Mouse (Mus musculus): ENCODE results near the gene Gp1ba.

Gene Gp1ba

DNA sequence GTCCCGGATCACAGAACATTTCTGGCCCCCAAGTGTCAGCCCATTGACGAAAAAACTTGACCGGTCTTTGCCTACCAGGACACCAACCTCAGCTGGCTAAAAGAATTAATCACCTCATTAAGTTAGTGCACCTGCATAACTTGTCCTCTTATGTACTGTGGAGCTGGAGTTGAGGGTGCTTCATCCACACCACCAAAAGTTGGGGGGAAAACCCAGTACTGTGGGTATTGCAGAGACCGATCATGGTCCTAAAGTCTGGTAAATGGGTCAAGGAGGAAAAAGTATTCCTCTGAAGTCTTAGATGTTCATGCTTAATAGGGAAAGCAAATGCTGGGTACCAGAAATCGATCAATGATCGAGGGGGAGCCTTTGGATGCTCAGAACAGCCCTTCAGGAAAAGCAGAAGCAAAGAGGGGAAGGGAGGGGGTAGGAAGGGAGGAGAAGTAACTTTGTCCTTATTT lies 14.0 kb downstream of the Gp1ba start:
- DNase-seq (ENCODE audit: low read depth, low spot score) = no peak

DNA sequence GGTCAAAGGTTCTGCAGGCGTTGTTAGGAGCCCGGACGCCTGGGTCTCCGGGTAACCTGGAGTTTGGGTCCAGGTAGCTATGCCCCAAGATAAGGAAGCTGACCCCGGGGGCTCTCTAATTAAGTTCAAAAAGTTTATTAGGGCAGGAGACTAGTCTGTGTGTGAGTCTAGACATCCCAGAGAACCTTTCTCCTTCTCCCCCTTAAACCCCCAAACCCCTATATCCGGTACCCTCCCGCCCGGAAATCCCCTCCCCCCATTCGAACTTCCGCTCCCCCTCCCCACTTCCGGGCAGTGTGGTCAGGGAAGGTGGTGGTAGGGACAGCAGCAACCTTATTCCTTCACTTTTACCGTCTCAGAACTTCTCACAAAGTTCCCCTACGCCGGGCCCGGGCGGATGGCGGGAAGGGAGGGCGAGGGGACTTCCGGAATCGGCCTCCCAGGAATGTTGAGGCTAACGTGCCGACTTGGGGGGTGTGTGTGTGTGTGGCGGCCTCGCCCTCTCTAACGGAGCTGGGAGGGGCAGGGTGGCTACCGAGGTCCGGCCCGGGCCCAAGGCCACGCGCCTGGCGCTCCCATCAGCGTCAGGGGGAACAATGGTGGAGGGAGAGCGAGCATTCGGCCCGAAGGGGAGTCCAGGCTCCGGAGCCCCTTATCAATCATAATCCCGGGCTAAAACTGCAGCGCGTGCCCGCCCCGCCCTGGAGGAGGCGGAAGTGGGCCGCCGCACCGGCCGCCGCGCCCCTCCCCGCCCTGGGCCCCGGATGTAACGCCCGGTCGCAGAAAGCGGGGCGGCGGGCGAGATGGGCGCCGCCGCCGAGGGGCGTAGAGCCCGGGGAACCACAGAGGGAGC lies 14.6 kb downstream of the Gp1ba start:
- DNase-seq (ENCODE audit: low read depth, low spot score) = peak; percentile 42

DNA sequence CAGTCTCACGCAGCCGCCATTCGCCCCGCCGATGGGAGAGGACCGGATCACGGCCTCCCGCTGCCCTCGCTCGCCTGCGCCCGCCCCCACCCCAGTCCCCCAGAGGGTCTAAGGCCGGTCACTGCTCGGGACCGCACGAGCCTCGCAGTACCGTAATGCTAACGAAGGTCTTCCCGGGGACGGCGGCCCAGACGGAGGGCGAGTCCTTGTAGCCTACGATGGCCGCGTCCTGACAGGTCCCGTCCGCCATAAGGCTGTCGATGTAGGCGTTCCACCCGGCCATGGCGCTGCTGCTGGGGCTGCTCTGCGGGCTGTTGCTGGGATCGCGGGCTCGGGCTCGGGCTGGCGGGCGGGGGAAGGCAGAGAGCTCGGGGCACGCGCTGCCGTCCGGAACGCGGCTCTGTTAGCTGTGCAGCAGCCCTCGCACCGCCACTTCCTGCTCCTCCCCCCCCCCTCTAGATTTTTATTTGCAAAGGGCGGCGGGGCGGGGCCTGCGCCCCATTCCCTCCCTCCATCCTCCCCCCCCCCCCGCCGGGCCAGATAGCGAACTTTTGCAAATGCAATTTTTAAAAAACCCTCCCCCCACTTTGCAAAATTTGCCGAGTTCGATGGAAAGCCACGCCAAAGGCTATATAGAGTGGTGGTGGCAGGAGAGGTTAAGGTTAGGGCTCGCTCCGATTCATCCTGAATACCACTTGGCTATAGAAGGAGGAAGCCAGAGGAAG lies 15.4 kb downstream of the Gp1ba start, which contains the start of gene Pfn1:
Pfn1 (minus strand) TSS at position 447 of the 725 bp plus-strand sequence.
- DNase-seq (ENCODE audit: low read depth, low spot score) = peak; percentile 43

DNA sequence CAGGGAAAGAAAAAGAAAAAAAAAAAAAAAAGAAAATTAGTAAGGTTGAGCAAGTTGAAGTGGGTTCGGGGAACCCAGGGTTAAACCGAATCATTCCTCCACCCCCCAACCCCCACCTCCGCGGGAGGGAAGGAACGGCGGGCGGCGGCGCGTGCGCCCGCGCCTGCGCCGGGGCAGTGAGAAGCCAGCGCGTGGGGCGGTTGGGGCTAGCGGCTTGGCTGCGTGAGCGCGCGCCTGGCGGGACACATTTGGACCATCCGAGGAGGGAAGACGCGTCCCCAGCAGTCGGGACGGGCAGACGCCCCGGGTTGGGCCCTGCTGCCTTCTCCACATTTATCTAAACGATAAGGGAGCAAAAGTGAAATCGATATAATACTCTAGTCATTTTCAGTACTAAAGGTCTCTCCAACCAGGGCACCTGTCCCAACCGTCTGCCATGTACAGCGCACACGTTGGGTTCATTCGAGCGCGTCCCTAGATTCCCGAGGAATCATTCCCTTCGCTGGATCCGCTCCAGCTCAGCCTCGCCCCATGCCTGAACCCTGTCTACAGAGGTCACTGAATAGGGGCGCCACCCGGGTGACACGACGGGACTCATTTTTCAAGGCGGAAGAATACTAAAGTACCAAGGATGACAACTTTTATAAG lies 16.1 kb downstream of the Gp1ba start:
- DNase-seq (ENCODE audit: low read depth, low spot score) = peak; percentile 61

DNA sequence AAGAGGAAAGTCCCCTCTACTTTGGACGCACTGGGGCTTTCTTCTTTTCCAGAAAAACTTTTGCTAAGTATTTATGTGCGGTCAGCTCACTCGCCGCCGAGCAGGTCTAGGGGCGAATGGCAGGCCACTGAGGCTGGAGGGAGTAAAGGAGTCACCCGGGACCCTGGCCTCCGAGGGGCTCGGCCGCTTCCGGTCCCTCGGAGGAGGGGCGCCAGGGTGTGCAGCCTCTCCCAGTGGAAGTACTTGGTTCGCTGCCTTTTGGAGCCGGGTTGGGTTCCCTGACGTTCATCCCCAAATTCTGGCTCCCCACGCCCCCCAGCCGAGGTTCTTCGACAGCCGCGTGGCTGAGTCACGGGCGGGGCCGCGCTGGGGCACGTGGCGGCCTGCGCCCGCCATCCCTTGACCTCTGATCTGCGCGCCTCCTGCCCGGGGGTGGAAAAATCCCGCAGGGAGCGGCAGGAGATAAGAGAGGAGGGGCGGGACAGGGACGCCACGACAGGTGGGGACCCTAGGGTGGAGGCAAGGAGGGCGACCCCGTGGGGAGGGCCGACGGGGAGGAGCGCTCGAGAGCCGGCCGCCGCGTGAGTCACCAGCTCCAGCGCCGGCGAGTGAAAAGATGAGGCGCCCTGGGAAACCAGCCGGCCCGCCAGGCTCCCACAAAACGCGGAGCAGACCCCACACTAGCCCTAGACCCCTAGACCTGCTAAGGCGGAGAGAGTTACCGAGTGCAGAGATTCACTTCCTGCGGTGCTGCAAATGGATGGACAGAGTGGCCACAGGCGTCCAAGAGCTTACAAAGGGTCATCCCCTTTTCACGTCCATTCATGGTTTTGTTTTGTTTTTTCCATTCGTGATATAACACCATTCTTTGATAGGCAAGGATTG lies 16.9 kb downstream of the Gp1ba start:
- peak; percentile 57 for DNase-seq (ENCODE audit: low read depth, low spot score)

DNA sequence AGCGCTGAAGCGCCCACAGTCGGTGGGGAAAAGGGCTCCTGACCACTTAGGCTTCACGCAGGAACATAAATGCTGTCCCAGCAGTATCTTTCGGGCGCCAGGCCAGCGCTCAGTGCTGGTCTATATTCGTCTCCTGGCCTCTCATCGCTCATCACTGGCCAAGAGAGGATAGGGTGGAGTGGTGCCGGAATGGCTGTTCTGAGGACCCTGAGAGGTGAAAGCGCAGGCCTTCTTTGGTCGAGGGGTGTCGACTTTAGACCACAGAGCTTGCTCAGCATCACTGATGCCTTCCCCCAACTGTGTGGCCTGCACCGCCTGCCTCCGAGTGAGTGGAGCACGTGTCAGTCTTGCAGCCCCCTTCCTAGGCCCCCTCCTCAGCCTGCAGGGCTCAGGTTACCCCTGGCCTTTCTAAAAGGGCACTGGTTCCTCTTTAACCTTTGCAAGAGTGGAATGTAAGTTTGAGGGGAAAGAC lies 17.6 kb downstream of the Gp1ba start:
- DNase-seq (ENCODE audit: low read depth, low spot score) = no peak

DNA sequence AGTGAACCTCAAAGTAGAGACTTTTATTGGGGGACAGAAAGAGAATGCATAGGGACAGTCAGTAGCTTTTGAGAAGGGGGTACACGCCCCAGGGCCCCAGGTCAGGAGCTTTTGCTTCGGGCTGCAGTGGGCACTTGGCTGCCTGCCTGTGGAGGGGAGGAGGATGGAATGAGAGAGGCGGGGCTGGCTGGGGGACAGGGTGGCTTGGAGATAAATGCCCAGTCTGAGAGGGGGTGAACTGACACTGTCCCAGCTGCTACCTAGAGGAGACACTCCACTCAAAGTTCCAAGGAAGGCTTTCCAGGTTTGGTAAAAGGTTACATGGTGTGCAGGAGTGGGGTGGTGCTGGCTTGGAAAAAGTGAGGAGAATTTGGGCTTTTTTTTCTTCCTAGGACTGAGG lies 18.0 kb downstream of the Gp1ba start, which contains the start of gene Eno3:
Eno3 (plus strand) TSS at position 239 of the 400 bp plus-strand sequence.
- no peak for DNase-seq (ENCODE audit: low read depth, low spot score)

DNA sequence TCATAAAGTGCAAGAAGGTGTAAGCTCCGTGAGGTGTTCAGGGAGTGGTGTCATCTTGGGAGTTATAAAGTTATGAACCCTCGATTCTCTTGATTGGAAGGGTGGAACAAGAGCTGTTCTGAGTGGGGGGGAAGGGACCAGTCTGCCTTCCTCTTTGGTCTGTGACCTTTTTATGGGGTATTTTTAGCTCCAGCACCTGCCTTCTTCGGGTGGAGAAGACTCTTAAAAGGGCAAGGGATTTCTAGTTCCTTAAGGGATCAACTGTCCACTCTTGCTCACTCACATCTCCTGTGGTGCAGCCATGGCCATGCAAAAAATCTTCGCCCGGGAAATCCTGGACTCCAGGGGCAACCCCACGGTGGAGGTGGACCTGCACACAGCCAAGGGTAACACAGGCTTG lies 18.7 kb downstream of the Gp1ba start:
- no peak for DNase-seq (ENCODE audit: low read depth, low spot score)

DNA sequence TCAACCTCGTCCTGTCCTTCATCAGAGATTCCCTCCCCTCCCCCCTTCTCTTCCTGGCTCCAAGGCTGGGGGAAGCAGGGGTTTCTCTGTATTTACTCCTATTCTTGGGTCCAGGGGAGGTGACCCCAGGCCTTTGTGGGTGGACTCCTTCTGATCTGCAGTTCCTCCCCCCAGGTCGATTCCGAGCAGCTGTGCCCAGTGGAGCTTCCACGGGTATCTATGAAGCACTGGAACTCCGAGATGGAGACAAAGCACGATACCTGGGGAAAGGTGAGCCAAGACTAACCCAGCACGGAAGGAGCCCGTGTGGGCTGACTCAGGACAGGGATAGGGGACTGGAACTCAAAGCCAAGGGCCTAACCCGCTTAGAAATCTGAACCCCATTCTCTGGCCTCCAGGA lies 19.1 kb downstream of the Gp1ba start:
- DNase-seq (ENCODE audit: low read depth, low spot score) = no peak

DNA sequence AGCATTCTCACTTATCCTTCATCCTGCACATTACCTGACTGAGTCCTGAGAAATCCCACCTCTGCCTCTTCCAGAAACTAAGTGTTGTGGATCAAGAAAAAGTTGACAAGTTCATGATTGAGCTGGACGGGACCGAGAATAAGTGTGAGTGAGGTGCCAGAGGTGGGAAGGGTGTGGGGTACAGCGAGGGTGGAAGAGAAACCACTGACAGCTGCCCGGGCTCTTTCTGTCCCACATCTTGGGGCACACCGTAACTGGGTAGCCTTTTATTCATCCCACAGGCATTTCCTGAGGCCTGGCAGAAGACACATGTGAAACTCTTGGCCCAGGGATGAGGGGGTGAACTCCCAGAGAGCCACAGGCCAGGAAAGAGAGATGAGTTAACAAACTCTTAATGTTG lies 19.6 kb downstream of the Gp1ba start:
- DNase-seq (ENCODE audit: low read depth, low spot score) = no peak

DNA sequence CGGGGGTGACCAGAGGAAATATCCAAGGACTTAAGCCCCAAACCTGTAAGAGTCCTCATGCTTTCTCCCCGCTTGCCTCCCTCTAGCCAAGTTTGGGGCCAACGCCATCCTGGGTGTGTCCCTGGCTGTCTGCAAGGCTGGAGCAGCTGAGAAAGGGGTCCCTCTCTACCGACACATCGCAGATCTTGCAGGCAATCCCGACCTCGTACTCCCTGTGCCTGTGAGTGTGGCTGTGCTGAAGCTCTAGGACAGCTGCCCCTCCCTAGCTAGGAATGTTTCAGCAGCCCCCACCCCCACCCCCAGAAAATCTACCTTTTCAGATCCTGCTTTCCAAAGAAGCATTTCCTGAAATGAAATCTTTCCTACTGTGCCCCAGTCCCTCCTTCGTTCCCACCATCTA lies 20.0 kb downstream of the Gp1ba start:
- no peak for DNase-seq (ENCODE audit: low read depth, low spot score)

DNA sequence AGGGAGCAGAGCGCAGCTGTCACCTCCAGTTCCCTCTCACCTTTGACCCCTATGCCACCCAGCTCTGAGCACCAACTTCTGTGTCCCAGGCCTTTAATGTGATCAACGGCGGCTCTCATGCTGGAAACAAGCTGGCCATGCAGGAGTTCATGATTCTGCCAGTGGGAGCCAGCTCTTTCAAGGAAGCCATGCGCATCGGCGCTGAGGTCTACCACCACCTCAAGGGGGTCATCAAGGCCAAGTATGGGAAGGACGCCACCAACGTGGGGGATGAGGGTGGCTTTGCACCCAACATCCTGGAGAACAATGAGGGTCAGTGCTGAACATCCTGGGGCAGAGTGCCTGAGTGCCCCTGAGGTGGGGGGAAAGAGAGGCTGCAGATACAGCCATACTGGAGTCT lies 21.6 kb downstream of the Gp1ba start:
- no peak for DNase-seq (ENCODE audit: low read depth, low spot score)

DNA sequence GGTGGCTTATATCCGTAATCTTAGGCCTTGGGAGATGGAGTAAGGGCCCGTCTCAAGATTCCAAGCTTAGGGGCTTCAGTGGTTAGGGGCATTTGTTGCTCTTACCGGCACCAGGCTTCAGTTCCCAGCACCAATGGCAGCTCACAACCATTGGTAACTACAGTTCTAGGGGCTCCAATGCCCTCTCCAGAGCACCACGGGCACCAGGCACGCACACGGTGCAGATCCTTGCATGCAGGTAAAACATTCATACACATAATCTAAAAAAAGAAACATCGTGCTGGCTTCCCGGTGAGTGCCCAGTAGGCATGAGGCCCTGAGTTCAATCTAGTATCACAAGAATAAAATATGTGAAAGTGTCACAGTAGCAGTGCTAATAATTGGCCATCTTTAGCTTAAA lies 24.2 kb downstream of the Gp1ba start:
- no peak for DNase-seq (ENCODE audit: low read depth, low spot score)

DNA sequence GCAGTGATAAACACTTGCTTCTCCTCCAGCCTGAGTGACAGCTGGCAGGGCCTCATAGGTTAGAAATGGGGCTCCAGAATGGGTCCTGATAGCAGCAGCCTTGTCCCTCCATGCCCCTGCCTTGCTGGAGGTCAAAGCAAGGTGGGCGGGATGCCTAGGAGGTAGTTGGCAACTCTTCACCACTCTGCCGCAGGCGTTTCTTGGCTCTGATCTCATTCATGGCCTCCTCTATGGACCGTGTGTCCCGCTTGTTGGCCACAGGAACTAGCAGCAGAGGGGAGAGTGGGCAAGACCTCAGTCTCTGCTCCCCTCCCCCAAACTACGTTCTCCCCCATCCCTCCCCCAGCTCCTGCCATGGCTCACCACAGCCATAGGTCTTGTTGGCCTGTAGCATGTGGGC lies 25.0 kb downstream of the Gp1ba start:
- DNase-seq (ENCODE audit: low read depth, low spot score) = no peak

DNA sequence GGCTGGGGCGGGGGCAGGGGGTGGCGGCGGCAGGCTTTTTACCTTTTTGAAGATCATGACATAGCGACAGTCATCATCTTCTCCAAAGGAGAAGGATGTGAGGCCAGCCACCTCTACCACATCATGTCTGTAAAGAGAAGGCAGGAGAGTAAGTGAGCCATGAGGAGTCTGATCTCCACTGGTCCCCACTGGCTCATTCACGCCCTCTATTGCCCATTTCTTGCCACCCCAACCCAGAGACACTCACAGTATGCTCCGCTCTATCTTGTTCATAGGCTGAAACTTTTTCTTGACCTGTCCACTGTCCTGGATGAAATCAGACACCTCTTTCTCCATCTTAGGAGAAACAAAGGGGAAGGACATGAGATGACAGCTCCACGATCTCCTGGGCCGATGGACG lies 25.8 kb downstream of the Gp1ba start:
- no peak for DNase-seq (ENCODE audit: low read depth, low spot score)

DNA sequence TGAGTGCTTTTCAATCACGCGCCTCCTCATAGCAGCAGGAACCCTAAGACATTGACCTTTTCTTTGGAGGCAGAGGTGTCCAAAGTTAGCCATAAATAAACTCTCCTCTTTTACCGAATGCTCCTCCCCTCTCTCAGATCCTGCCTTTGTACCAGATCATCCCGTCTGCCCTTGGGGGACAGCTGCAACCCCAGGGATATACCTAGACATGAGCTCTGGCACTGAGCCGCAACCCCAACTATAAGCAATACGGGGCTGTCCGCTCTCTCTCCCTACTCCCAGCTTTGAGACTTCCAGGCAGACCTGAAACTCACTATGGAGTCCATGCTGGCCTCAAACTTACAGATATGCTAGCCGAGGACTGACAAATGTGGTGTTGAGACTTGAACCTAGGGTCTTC lies 27.8 kb downstream of the Gp1ba start:
- DNase-seq (ENCODE audit: low read depth, low spot score) = no peak

DNA sequence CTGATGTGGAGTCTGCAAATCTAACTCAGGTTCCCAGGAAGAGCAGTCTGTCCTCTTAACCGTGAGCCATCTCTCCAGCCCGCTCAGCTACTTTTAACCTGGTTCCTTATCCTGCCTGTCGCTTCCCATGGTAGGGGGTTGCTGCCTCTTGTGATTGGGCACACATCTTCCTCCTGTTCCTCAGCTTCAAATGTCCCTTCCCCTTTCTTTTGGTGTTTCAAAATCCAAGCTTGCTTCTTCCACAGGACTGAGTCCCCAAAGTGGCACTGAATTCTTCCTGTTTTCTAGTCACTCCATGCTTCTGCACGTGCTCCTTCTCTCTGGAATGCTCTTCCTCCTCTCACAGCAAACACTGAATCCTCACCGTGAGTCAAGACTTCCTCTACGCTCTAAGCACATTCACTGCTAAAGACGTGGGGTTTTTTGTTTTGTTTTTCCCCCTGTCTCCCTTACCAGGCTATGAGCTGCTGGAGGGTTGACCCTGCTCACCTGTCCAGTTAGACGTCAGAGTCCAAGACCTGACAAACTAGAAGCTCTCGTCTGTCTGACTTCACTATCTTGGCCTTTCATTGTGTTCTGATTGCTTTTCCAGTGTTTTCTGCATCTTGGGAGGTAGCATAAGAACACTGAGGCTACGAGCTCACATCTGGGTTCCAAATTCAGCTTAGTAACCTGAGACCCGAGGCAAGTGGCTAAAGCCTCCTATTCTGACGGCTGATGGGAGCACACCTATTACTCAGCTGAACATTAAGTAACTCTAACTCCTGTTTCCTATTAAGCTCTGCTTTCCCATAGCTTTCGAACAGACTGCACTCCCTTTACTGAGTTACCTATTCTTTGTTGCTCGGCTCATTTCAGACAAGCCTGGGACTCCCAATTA lies 28.6 kb downstream of the Gp1ba start:
- DNase-seq (ENCODE audit: low read depth, low spot score) = no peak

DNA sequence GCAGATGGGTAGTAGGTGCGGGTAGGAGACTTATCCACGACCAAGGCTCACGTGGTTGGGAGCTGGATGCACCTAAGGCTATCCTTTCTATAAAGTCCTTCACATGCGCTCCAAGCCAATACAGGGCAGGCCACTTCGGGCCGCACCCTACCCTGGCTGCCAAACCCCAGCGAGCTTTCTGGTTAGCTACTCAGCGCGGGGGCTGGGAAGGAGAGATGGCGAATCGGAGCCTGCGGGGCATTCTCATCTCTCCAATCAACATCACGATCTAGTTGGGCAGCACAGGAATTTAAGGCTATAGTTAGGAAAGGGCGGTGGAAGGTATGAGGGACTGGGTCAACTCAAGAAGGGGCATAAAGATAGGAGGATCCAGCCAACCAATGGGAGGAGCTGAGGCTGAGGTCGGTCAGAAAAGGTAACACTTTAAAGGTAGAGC lies 29.4 kb downstream of the Gp1ba start:
- DNase-seq (ENCODE audit: low read depth, low spot score) = peak; percentile 99

DNA sequence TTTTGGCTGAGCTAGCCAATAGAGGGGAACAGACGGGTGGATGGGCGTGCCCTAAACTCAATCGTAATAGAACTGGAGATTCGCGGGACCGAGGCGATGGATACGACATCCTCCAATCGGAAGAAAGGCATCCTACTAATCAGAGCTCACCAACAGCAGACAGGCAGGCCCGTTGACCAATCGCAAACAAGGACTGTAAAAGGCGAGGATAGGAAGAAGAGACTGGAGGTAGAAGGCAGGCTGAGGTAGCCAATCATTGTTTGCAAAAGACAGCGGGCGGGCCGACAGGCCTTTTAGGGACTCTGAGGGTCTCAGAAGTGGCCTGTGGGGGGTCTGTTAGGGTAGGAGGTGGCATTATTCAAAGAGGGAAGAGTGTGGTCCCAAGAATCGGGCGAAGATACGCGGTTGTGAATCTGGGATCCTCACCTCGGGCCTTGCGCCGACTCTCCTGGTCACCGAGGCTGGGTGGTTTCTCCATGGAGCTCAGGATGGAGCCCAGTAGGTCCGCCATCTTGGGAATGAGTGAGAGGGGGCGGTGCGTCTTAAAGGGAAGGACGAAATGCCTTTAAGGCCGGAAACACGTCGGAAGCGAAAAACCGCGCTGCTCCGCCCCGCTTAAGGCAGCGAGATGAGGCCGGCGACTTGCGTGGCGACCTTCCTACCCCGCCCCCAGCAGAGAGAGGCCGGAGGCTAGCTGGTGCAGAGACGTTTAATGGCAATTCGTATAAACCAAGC lies 30.0 kb downstream of the Gp1ba start, which contains the start of gene Spag7:
Spag7 (minus strand) TSS at position 646 of the 735 bp plus-strand sequence.
- DNase-seq (ENCODE audit: low read depth, low spot score) = peak; percentile 98

All from WW6 (cell line).